Mouse (Mus musculus) ES-Bruce4 (cell line): ENCODE measurements around the gene Pde7b.
"Not testable (repeated sequence)": the region's sequence is repeated elsewhere in the genome, so short reads cannot be mapped to it uniquely, and the experiment has no call there.

ENCODE experiments used
- CTCF ChIP-seq: IDR thresholded peaks from one replicate; pipeline ENCODE4 v1.8.1; 2011; ENCODE audit warnings: low read depth, low read length
- EP300 ChIP-seq: IDR thresholded peaks from 2 replicates; pipeline ENCODE4 v1.6.1; 2011; ENCODE audit warnings: low read depth, low read length; ENCODE audit not compliant: insufficient read depth
- POLR2A ChIP-seq: IDR thresholded peaks from one replicate; pipeline ENCODE4 v1.8.1; 2011; ENCODE audit warnings: low read length; ENCODE audit not compliant: insufficient read depth

- not testable (repeated sequence) for TF ChIP-seq EP300, POLR2A, CTCF
Observed at GRCm38 (mm10) chr10:20517756-20518528, 206.9 kb downstream of the Pde7b start.
